Mouse (Mus musculus) brain, embryonic 14.5 days (tissue): ENCODE data around the gene Abhd17b.

Source experiments
- CTCF ChIP-seq: fragments of 200-500 bp; IDR thresholded peaks from 2 replicates; pipeline ENCODE4 v1.5.1; 2012; ENCODE audit warnings: inconsistent platforms, mild to moderate bottlenecking, moderate library complexity, borderline replicate concordance; ENCODE audit not compliant: insufficient read depth, insufficient read length; ENCODE audit errors: extremely low read depth
- POLR2A ChIP-seq: fragments of 200-500 bp; IDR thresholded peaks from 2 replicates; pipeline ENCODE4 v1.6.1; 2012; ENCODE audit warnings: mild to moderate bottlenecking, inconsistent platforms, borderline replicate concordance; ENCODE audit not compliant: poor library complexity, insufficient read depth, insufficient read length, severe bottlenecking; ENCODE audit errors: extremely low read depth

DNA sequence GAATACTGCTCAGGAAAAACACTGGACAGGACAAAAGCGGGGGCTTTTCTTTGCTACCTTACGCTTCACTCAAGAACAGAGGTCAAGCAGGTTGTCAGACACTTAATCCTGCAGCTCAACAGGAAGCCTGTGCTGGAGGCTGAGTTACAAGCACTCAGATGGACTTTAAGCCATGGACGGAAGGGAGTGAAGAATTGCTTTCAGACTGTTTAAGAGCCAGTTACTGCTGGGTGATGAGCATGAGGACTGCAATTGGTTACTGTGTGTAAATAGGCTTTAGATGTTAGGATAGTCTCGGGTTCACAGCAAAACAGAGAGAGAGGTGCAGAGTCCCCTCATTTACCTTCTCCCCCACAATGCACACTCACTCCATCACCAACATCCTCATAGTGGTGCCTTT lies 7.7 kb upstream of the Abhd17b start:
- TF ChIP-seq POLR2A, result no peak
- no peak for TF ChIP-seq CTCF
